Mouse (Mus musculus) lung, postnatal 36 days (tissue): ENCODE data around the gene Phf19.

Source experiments
- DNase-seq: peaks from one replicate; pipeline ENCODE4 v3.0.0; 2022; ENCODE audit warnings: mixed read lengths

The Phf19 gene

DNA sequence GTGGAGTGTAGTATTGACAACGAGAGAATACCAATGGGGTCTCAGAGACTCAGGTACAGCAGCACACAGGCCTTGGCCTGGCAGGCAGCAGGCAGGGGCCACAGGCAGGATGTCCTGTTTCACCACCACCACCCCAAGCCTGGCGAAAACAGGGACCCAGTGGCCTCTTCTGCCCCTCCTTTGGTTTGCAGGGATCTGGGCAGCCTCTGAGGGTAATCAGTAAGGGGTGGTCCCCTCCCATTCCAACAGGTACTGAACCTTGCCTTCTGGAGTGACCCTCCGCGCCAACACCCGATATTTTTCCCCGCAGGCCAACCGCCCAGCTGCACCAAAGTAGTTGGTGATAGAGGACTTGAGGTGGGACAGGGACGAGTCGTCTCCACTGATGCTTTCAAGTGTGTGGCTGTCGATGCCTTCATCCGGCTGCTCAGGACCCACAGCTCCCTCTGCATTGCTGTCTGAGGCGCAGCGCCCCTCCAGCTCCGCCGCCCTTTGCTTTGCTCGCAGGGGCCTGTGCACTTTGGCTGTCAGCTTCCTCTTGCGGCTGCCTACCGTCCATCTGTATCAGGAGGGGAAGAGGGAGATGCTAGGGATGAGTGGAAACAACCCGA, 18.2 kb downstream of the Phf19 start:
- no peak for DNase-seq

GRCm38 (mm10) chr2:34893950-34894349, 19.9 kb downstream of the Phf19 start:
- DNase-seq, result no peak

DNA sequence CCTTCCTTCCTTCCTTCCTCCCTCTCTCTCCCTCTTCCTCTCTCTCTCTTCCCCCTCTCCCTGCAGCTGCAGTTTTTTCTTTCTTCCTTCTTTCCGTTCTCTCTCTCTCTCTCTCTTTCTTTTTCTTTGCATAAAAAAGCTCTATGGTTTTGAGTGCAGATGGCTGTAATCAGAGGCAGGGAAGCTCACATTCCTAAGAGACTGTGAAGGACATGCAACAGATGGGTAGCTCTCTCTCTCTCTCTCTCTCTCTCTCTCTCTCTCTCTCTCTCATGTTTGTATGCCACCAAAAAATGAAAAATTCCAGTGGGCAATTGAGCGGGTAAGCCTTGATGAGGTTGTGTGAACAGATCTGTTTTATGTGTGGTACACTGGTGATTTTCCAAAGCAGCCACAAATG, 29.6 kb downstream of the Phf19 start:
- no peak for DNase-seq

DNA sequence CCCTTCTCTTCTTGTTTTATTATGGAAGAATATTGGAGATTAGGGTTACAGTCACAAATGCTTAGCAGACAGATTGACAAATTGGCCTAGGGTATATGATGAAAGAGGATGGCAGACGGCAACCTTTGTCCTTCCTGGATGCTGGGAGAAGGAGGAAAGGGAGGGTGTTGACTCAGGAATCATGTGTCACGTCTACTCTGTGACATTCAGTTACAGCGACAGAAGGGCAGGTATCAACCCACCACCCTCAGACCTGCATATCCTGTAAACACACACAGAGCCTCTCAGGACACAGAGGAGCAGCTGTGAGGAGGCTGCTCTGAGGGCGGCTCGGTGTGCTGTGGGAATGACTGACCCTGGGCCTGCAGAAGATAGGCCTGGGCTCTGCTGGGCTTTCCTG, 30.6 kb downstream of the Phf19 start:
- DNase-seq, result no peak

- no peak for DNase-seq
These were observed 31.1 kb downstream of the Phf19 start for GRCm38 (mm10) chr2:34882757-34883156.

GRCm38 (mm10) chr2:34880054-34880453, 33.8 kb downstream of the Phf19 start:
- no peak for DNase-seq

GRCm38 (mm10) chr2:34874816-34875345, 38.9 kb downstream of the Phf19 start, which contains the start of gene Psmd5:
Psmd5 (minus strand) TSS chr2:34874968.
- DNase-seq, result no peak

DNA sequence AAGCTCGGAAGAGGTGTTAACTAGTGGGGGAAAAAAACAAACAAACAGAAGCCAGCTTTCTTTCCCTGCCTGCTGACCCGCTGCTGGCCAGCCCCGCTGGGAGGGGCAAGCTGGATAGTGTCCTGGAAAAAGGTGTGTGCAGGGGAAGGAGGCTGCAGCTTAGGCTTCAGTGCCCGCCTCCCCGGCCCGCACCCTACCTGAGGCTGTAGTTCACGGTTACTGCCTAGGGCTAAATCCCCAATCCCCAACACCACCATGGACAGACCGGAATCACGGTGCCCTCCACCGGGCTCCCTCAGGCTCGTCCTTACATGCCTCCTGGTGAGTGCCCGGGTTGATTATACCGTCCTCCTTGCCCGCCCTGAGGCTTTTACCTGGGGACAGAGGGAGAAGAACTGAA, 39.6 kb downstream of the Phf19 start, which contains the start of gene Cutal:
Gene Cutal (plus strand): TSS at position 126 of the 400 bp plus-strand sequence.
- peak; percentile 71 for DNase-seq

DNA sequence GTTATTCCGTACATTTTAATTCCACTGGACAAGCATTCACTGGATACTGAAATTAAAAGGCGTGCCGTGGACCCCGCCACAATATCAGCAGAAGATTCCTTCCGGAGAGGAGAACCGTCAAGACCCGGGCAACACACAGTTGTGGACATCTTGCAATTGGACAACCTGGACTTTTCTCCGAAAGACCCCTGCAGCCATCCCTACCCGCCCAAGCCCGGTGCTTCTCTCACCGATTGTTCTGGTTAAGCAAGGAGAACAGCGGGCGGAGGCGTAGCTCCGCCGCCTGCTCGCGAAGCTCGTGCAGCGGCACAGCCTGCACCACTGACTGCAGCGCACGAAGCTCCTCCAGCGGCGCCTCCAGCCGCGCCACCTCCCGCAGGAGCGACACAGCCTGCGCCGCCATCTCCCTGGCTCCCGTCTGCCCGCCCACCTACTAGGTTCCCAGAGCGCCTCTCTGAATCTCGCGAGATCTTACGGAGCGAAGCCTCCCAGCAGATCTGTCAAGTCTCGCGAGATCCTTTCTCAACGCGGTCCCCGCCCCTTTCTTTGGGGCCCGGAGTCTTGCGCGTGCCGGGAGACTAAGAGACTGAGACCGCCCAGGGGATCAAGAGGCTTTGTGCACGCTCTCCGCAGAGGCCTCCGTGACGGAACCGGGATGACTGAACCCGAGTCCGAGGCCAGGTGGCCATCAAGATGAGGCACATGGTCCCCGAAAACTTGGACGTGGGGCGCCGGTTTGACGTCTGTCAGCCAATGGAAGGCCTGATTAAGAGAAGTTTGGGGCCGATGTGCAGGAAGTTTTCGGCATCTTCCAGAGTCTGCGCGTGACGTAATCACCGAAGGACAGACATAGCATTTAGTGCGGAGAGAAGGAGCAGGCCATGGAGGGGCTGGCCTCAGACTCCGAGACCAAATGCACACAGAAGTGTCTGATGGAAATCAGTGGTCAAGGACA, 43.0 kb downstream of the Phf19 start:
- peak; percentile 97 for DNase-seq

DNA sequence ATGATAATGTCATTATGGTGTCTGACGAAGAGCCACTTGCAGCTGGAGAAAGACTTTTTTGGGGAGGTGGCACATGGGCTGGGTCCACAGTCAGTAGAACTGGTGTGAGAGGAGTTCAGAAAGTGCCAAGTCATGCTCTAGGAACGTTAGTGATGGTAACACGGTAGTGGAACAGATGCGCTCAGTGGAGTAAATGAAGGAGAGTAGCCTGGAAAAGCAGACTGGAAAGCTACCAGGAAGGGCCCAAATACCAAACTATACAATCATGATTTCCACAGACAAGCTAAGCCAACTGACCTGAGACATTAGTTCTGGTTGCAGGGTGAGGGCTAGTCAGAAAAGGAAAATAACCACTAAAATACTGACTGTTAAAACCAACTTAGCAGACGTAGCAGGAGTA, 44.1 kb downstream of the Phf19 start:
- no peak for DNase-seq

DNA sequence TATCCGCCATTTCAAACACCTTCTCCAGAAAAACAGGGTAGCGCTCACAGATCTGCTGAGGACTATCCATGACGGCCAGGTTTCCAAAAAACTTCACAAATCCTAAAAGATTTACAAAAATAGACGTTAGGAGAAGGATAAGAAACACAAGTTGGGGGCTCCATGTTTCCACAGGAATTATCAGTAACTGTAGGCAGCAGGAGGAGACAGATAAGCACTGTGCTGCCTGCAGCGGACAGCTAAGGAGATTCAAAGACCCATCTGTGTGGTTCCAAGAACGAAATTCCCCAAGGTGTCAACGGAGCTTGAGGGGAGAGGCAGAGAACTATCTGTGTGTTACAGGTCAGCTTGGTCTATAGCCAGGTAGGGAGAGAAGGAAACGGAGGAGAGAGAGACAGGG, 56.1 kb downstream of the Phf19 start:
- no peak for DNase-seq

GRCm38 (mm10) chr2:34855265-34855664, 58.6 kb downstream of the Phf19 start:
- peak; percentile 12 for DNase-seq

GRCm38 (mm10) chr2:34847702-34848101, 66.1 kb downstream of the Phf19 start:
- no peak for DNase-seq
